Mouse (Mus musculus): ENCODE data around the gene 4930572O03Rik.
"Not testable (repeated sequence)": the region's sequence is repeated elsewhere in the genome, so short reads cannot be mapped to it uniquely, and the experiment has no call there.

Gene 4930572O03Rik

GRCm38 (mm10) chr5:15656959-15657358 is at the start of gene 4930572O03Rik:
4930572O03Rik (minus strand) TSS chr5:15657059.
- DNase-seq, result not testable (repeated sequence)

DNA sequence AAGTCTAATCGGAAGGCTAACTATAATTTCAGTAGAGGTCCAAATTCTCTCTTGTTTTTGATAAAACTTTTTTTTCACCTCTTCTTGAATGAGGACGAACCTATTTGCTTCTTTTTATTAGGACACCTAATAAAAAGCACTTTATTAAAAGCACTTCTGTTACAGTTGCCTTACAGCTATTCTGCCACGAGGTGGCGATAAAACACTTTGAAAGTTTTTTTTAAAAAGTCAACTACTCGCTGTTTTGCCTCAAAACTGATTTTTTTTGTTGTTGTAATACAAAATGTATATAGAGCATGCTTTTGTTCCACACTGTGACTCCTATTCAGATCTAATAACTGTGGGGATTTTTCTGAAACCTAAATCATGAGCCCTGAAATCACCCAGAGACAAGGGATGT is 46.0 kb upstream of the 4930572O03Rik start:
- not testable (repeated sequence) for DNase-seq

GRCm38 (mm10) chr5:15697719-15698118 is 40.9 kb upstream of the 4930572O03Rik start:
- DNase-seq, result not testable (repeated sequence)

GRCm38 (mm10) chr5:15691849-15692248 is 35.0 kb upstream of the 4930572O03Rik start:
- DNase-seq, result not testable (repeated sequence)

GRCm38 (mm10) chr5:15690822-15691221 is 34.0 kb upstream of the 4930572O03Rik start:
- DNase-seq, result not testable (repeated sequence)

- not testable (repeated sequence) for DNase-seq
Measured at GRCm38 (mm10) chr5:15689659-15690213, 32.9 kb upstream of the 4930572O03Rik start.

DNA sequence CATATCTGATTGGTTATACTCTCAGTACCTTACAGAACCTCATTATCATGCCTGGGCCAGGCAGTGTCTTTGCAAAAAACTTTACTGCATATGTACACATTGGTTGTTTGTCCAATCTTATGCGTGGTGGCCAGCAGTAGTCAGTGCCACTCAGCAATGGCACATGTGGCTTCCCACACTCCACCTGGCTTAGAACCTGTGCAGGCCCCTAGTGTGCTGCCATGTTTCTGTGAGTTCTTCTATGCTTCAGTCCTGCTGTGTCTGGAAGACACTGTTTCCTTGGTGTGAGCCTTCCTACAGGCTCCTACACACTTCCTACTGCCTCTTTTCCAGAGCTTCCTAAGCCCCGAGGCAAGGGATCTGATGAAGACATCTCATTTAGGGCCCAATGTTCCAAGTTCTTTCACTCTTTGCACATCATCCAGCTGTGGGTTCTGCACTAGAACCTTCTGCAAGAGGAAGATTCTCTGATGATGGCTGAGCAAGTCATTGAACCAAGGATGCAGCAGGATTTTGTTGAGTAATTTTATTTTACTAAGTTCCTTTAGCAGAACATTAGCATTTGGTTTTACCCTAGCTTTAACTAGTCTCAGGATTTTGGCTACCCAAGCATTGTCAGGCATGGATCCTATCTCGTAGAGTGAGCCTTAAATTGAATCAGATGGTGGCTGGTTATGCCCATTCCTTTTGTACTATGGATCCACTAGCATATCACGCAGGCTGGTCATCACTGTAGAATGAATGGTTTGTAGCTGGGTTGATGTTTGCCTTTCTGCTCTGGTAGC is 32.2 kb upstream of the 4930572O03Rik start:
- not testable (repeated sequence) for DNase-seq

DNA sequence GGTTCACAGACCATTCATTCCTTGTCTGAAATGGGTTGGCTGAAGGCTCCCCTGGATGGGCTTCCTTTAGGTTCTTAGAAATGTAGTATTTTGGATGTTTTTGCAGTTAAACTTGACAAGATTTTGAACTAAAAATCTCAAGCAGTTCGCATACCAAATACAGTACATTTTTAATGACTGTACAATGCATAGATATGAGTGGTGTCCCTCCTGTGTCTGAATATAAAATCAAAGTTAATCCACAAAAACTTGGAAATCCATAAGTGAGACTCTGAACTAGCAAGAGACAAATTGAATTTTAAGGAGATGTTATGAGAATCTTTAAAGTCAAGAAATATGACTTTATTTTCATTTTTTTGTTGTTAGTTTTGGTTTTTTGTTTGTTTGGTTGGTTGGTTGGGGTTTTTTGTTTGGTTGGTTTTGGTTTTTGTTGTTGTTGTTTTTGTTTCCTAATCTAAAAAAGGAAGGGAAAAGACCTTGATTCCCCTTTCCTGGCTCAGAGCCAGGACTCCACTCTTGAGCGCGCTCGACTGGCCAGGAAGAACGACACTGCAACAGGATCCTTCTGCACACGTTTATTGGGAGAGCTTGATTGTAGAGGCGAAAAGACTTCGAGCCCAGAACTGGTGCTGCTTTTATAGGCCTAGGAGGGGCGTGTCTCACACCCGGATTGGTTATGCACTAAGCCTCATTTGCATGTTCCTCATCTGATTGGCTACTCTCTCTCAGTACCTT is 24.6 kb upstream of the 4930572O03Rik start:
- DNase-seq, result not testable (repeated sequence)

- DNase-seq, result not testable (repeated sequence)
Measured at GRCm38 (mm10) chr5:15679980-15680949, 23.4 kb upstream of the 4930572O03Rik start.

GRCm38 (mm10) chr5:15678907-15679306 is 22.0 kb upstream of the 4930572O03Rik start:
- not testable (repeated sequence) for DNase-seq

- not testable (repeated sequence) for DNase-seq
Measured at GRCm38 (mm10) chr5:15677750-15678149, 20.9 kb upstream of the 4930572O03Rik start.

DNA sequence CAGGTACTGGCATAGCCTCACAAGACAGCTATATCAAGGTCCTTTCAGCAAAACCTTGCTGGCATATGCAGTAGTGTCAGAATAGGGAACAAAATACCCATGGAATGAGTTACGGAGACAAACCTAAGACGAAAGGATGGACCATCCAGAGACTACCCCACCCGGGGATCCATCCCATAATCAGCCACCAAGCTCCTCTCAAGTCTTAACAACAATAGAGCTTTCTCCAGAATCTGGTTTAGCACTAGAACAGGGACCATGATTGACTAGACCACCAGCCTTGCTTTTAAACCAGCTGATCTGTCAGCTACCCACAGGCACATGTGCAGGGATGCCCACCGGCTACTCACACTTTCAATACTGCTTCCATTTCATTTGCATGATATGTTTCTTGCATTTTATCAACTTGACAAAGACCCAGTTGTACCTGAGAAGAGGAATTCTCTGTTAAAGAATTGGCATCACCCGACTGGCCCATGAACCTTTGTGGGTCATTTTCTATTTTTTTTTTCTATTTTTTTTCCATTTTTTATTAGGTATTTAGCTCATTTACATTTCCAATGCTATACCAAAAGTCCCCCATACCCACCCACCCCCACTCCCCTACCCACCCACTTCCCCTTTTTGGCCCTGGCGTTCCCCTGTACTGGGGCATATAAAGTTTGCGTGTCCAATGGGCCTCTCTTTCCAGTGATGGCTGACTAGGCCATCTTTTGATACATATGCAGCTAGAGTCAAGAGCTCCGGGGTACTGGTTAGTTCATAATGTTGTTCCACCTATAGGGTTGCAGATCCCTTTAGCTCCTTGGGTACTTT is 17.8 kb upstream of the 4930572O03Rik start:
- not testable (repeated sequence) for DNase-seq

- not testable (repeated sequence) for DNase-seq
Measured at GRCm38 (mm10) chr5:15673989-15674388, 17.1 kb upstream of the 4930572O03Rik start.

DNA sequence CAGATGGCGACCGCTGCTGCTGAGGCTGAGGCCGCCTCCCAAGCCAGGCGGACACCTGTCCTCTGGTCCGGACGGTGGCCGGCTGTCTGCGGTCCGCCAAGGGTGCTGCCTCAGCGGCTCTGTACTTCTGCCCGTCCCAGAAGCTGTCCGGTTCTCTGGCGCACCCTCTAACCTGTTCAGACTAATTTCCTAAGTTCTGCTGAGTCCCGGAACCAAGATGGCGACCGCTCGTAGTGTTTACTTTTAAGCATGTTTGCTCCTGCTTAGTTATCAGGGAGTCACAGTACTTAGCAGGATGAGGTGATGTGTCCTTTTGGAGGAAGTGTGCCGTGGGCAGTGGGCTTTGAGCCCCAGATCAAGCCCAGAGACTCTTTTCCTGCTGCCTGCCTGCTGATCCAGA is 13.9 kb upstream of the 4930572O03Rik start:
- not testable (repeated sequence) for DNase-seq

- not testable (repeated sequence) for DNase-seq
Measured at GRCm38 (mm10) chr5:15663847-15664246, 7.0 kb upstream of the 4930572O03Rik start.

- not testable (repeated sequence) for DNase-seq
Measured at GRCm38 (mm10) chr5:15652334-15652733, 4.5 kb downstream of the 4930572O03Rik start.

DNA sequence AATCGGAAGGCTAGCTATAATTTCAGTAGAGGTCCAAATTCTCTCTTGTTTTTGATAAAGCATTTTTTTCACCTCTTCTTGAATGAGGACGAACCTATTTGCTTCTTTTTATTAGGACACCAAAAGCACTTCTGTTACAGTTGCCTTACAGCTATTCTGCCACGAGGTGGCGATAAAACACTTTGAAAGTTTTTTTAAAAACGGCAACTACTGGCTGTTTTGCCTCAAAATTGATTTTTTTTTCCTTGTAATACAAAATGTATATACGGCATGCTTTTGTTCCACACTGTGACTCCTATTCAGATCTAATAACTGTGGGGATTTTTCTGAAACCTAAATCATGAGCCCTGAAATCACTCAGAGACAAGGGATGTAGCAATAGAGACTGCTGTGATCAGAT is 11.2 kb downstream of the 4930572O03Rik start:
- not testable (repeated sequence) for DNase-seq

- not testable (repeated sequence) for DNase-seq
Measured at GRCm38 (mm10) chr5:15637637-15638036, 19.2 kb downstream of the 4930572O03Rik start.

DNA sequence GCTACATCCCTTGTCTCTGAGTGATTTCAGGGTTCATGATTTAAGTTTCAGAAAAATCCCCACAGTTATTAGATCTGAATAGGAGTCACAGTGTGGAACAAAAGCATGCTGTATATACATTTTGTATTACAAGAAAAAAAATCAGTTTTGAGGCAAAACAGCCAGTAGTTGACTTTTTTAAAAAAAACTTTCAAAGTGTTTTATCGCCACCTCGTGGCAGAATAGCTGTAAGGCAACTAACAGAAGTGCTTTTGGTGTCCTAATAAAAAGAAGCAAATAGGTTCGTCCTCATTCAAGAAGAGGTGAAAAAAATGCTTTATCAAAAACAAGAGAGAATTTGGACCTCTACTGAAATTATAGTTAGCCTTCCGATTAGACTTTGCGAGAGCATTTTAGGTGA is 26.8 kb downstream of the 4930572O03Rik start:
- DNase-seq, result not testable (repeated sequence)

GRCm38 (mm10) chr5:15628136-15628535 is 28.7 kb downstream of the 4930572O03Rik start:
- not testable (repeated sequence) for DNase-seq

GRCm38 (mm10) chr5:15618764-15619163 is 38.1 kb downstream of the 4930572O03Rik start, which contains the start of gene Speer4d:
Speer4d (plus strand) TSS chr5:15619064.
- not testable (repeated sequence) for DNase-seq
